Mouse (Mus musculus) midbrain, embryonic 12.5 days (tissue): ENCODE measurements around the gene Cacna1f. TPM values are rescaled to one million over a fixed set of nuclear protein-coding genes. Genes with fewer than 3 reads are reported as not detected.
A peak's percentile ranks its signal among the peaks of the same experiment; 100 is the strongest.

Source experiments
- ATAC-seq: fragments of 200-750 bp; cut with Nextera tagmentation; 2 replicates; pipeline ENCODE4 v1.8.0; 2017; ENCODE audit warnings: low read depth, moderate TSS enrichment, moderate library complexity; ENCODE audit not compliant: low FRiP score
- H3K27ac ChIP-seq: fragments of 300-500 bp; sonication (generic); replicated peaks from 2 replicates; pipeline ENCODE4 v1.5.1; 2016; ENCODE audit warnings: mild to moderate bottlenecking
- H3K27me3 ChIP-seq: fragments of 300-500 bp; sonication (generic); 2 replicates; pipeline ENCODE4 v1.6.1; 2016; ENCODE audit warnings: mild to moderate bottlenecking
- H3K36me3 ChIP-seq: fragments of 300-500 bp; sonication (generic); 2 replicates; pipeline ENCODE4 v1.6.1; 2016
- H3K4me1 ChIP-seq: fragments of 300-500 bp; sonication (generic); 2 replicates; pipeline ENCODE4 v1.6.1; 2016
- H3K4me2 ChIP-seq: fragments of 300-500 bp; sonication (generic); replicated peaks from 2 replicates; pipeline ENCODE4 v1.6.1; 2016; ENCODE audit warnings: mild to moderate bottlenecking, moderate library complexity
- H3K4me3 ChIP-seq: fragments of 300-500 bp; sonication (generic); 2 replicates; pipeline ENCODE4 v1.5.1; 2016; ENCODE audit warnings: mild to moderate bottlenecking
- H3K9ac ChIP-seq: fragments of 300-500 bp; sonication (generic); replicated peaks from 2 replicates; pipeline ENCODE4 v1.6.1; 2016; ENCODE audit warnings: mild to moderate bottlenecking, moderate library complexity
- H3K9me3 ChIP-seq: fragments of 300-500 bp; sonication (generic); 2 replicates; pipeline ENCODE4 v1.6.1; 2016; ENCODE audit warnings: mild to moderate bottlenecking
- WGBS: fragments of 180-500 bp; shearing (Covaris S2); methylation state at CpG from one replicate; pipeline ENCODE4 v1.1.7; 2016; 5-methylcytosine and 5-hydroxymethylcytosine counted together
- polyA plus RNA-seq: library from polyadenylated mRNA; unstranded; fragments of >200 nt; fragmentation: Nextera tagmentation; extraction: Ambion mirVana; gene quantifications from 2 replicates; pipeline ENCODE4 v1.2.1, GENCODE M21; 2016

Gene Cacna1f
- not detected in 2 replicates for polyA plus RNA-seq

DNA sequence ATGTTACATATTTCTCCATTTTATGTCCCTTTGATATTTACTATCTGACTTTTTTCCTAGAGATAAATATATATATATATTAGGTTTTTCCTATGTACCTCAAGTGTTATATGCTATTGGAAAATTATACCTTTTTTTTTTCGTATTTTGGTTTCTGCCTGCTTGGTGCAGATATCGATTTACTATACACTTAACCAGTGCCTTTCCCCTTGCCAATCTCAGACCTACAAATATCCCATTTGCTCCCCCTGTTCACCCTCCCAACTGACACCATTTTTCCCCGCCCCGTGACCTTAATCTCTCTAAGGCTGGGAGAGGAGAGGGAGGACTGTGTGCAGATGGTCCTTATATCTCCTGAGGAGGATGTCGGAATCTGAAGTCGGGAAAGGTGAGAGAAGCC lies at the start of gene Cacna1f:
Gene Cacna1f, plus strand, starts transcription at position 301 of the 400 bp plus-strand sequence.
- Histone ChIP-seq H3K36me3 (no peaks in the 10 kb centered on the region), H3K4me1 (no peaks in the 10 kb centered on the region; the same call in 1 of the 2 replicates), H3K27me3 (no peaks in the 10 kb centered on the region; the same call in 1 of the 2 replicates), H3K4me2 (no peak within 1 kb of the TSS), H3K4me3 (no peak within 1 kb of the TSS), H3K9ac (no peak within 1 kb of the TSS), H3K9me3 (no peaks in the 10 kb centered on the region), H3K27ac (no peak within 1 kb of the TSS)
- WGBS = 86% methylated on average over 5 of the region's 6 CpGs
- ATAC-seq = no peak

- Histone ChIP-seq H3K36me3 (no peaks in the 10 kb centered on the region), H3K27me3 (no peaks in the 10 kb centered on the region), H3K27ac (no peak overlapping the region), H3K4me3 (no peak overlapping the region), H3K9me3 (no peaks in the 10 kb centered on the region), H3K4me1 (no peaks in the 10 kb centered on the region), H3K9ac (no peak overlapping the region), H3K4me2 (no peak overlapping the region)
- no peak for ATAC-seq
- WGBS = 25% methylated on average over 2 of the region's 2 CpGs
Measured at GRCm38 (mm10) chrX:7563076-7563475, 43.8 kb upstream of the Cacna1f start.

DNA sequence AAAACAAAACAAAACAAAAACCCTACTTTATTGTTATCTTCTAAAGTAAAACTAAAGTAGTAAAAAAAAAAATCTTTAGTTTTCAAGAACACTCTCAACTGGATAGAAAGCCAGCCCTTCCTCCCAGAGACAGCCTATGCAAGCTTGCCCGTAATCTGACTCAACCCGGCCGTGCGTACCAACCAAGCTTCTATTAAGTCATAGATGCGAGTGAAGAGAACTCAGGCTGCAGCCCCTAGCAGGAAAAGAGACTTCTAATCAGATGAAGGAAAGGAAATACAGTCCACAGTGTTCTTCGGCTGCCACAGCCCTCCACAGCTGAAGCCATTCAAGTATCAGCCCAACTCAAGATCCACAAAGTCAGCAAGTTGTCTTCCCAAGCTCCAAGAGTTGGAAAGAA lies 40.5 kb upstream of the Cacna1f start:
- no peak overlapping the region for H3K4me3 ChIP-seq
- H3K9ac ChIP-seq = no peak overlapping the region
- H3K9me3 ChIP-seq = no peaks in the 10 kb centered on the region
- H3K4me1 ChIP-seq = 0 out of 2 replicates have a peak, but pooled peaks cover 3% of the 10 kb centered on the region
- H3K36me3 ChIP-seq = no peaks in the 10 kb centered on the region
- 93% methylated on average over 6 of the region's 6 CpGs for WGBS
- no peak for ATAC-seq
- no peaks in the 10 kb centered on the region for H3K27me3 ChIP-seq
- no peak overlapping the region for H3K4me2 ChIP-seq
- no peak overlapping the region for H3K27ac ChIP-seq

DNA sequence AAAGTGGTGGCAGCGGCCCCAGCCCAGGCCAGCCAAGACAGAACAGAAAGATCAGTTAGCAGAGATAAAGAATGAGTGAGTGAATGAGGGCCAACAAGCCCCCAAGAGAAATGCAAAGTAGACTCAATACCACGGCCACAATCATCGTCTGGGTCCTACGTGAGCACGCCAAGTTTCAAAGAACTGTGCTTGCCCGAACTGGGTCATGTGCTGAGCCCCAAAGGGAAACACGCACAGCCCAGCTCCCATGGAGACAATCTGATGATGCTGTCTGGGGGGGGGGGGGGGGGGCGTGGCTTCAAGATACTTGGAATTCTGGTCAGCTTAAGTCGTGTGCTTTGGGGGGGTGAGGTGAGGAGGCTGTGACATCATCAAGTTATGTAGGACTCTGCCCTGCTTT lies 39.4 kb upstream of the Cacna1f start:
- 78% methylated on average over 9 of the region's 9 CpGs for WGBS
- no peaks in the 10 kb centered on the region for H3K27me3 ChIP-seq
- peaks cover 6% of the 10 kb centered on the region; the same call in 1 of the 2 replicates for H3K4me1 ChIP-seq
- H3K9me3 ChIP-seq = no peaks in the 10 kb centered on the region
- no peak overlapping the region for H3K4me2 ChIP-seq
- no peak overlapping the region for H3K27ac ChIP-seq
- ATAC-seq = no peak
- H3K36me3 ChIP-seq = no peaks in the 10 kb centered on the region
- no peak overlapping the region for H3K9ac ChIP-seq
- no peak overlapping the region for H3K4me3 ChIP-seq

DNA sequence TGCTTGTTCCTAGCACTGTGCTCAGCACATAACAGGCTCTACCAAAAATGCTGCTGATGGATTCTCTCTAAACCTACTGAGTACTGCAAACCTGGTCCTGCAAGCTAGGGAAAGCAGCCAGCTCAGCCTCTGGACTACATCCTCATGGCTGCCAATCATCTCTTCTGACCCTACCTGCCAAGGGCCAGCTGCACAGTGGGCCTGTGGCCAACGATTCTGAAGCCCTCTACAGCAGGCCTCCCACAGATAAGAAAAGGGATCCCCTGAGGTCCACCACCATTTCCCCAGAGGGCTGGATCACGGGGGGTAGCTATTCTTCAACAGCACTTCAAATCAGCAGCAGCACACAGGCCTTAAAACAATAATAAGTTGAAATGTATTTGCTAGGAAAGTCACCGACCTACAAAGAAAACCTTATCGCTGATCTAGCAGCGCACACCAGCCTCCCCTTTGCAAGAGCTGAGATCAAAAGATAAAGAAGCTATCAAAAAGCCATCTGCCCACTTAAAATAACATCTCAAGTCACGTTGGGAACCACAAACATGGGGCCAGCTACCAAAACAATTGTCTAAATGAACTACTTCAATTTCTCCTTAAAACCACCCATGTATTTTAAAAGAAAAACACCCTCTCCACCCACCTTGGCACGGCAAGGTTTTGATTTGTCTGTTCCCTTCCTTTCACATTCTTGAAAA lies 36.3 kb upstream of the Cacna1f start:
- H3K4me3 ChIP-seq = no peak overlapping the region
- H3K36me3 ChIP-seq = no peaks in the 10 kb centered on the region
- no peaks in the 10 kb centered on the region for H3K9me3 ChIP-seq
- WGBS = 66% methylated on average over 7 of the region's 7 CpGs
- no peak for ATAC-seq
- H3K27me3 ChIP-seq = no peaks in the 10 kb centered on the region
- H3K4me1 ChIP-seq = peaks cover 13% of the 10 kb centered on the region
- H3K27ac ChIP-seq = no peak overlapping the region
- H3K9ac ChIP-seq = no peak overlapping the region
- no peak overlapping the region for H3K4me2 ChIP-seq

- no peak for ATAC-seq
- Histone ChIP-seq H3K27me3 (no peaks in the 10 kb centered on the region), H3K4me1 (peaks cover 13% of the 10 kb centered on the region), H3K4me2 (no peak overlapping the region), H3K27ac (no peak overlapping the region), H3K9ac (no peak overlapping the region), H3K36me3 (no peaks in the 10 kb centered on the region), H3K4me3 (no peak overlapping the region), H3K9me3 (no peaks in the 10 kb centered on the region)
- 90% methylated on average over 9 of the region's 9 CpGs for WGBS
Measured at GRCm38 (mm10) chrX:7571565-7572136, 35.2 kb upstream of the Cacna1f start.

GRCm38 (mm10) chrX:7572466-7572865 lies 34.4 kb upstream of the Cacna1f start:
- no peak overlapping the region for H3K4me3 ChIP-seq
- peaks cover 13% of the 10 kb centered on the region for H3K4me1 ChIP-seq
- no peaks in the 10 kb centered on the region for H3K36me3 ChIP-seq
- WGBS = 90% methylated on average over 10 of the region's 10 CpGs
- peak overlapping the region; percentile 62 for H3K4me2 ChIP-seq
- H3K9ac ChIP-seq = no peak overlapping the region
- ATAC-seq = no peak
- no peaks in the 10 kb centered on the region for H3K9me3 ChIP-seq
- H3K27ac ChIP-seq = no peak overlapping the region
- H3K27me3 ChIP-seq = no peaks in the 10 kb centered on the region

- peak; percentile 76; the same call in 1 of the 2 replicates for ATAC-seq
- no peaks in the 10 kb centered on the region for H3K27me3 ChIP-seq
- H3K9ac ChIP-seq = peak within 1 kb of the TSS; percentile 69
- WGBS = 39% methylated on average over 44 of the region's 72 CpGs
- no peaks in the 10 kb centered on the region for H3K9me3 ChIP-seq
- H3K4me2 ChIP-seq = peak within 1 kb of the TSS; percentile 62
- no peaks in the 10 kb centered on the region for H3K36me3 ChIP-seq
- peak within 1 kb of the TSS; percentile 67 for H3K4me3 ChIP-seq
- H3K4me1 ChIP-seq = peaks cover 13% of the 10 kb centered on the region
- H3K27ac ChIP-seq = peak within 1 kb of the TSS; percentile 88
Measured at GRCm38 (mm10) chrX:7573176-7574086, 33.5 kb upstream of the Cacna1f start, which contains the start of gene Foxp3. Gene Foxp3 (plus strand): TSS chrX:7573644.

DNA sequence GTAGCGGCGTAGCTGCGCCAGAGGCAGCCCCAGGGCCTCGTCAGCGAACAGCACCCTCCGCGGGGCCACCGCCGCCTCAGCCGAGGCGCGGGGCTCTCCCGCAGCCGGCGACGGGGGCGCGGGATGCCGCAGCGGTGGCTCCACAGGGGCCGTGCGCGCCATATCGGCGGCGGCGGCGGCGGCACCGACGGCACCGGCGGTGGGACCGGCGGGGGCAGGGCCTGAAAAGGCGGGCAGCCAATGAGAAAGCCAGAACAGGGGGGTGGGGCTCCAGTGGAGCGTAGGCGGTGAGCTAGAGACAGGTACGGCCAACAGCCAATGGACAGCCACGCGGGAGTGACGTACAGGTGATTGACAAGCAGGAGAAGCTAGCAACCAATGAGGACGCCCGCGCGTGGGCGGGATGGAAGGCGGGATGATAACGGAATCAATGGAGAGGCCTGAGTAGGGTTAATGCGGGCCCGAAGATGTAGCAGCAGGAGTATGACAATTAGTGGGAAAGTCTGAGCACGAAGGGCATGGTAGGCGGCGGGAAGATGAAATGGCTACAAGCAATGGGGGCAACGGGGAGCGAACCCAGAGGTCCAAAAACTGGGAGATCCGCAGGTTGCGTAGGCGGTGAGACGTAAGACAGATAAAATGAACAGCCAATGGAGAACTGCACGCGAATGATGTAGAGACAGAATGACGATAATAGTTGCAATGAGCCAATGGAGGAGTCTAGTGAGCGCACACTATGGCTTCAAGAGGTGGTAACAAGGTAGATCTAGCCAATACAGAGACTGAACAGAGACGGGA lies 32.6 kb upstream of the Cacna1f start, which contains the start of gene Ppp1r3f:
Gene Ppp1r3f, minus strand, starts transcription at position 197 of the 798 bp plus-strand sequence.
- Histone ChIP-seq H3K4me2 (peak within 1 kb of the TSS; percentile 62), H3K27ac (peak within 1 kb of the TSS; percentile 88), H3K4me3 (peak within 1 kb of the TSS; percentile 67), H3K9ac (peak within 1 kb of the TSS; percentile 69), H3K9me3 (no peaks in the 10 kb centered on the region), H3K27me3 (no peaks in the 10 kb centered on the region), H3K4me1 (peaks cover 13% of the 10 kb centered on the region), H3K36me3 (no peaks in the 10 kb centered on the region)
- WGBS = 20% methylated on average over 63 of the region's 65 CpGs
- peak; percentile 99 for ATAC-seq

DNA sequence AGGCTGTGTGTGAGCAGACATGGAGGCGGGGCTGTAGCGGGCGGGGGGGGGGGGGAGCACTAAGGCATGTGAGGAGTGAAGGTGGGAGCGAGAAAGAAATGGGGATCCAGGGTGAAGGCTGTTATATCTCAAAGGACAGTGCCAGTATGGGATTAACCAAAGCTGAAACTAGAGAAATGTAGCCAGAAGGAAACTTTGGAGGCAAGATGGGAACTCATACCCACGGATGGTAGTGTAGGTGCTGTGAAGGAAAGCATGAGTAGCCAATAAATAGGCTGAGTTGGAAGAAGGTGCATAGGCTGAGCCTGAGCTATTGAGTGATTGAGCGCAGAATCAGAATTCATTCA lies 32.0 kb upstream of the Cacna1f start:
- no peaks in the 10 kb centered on the region for H3K9me3 ChIP-seq
- peak overlapping the region; percentile 67 for H3K4me3 ChIP-seq
- H3K4me1 ChIP-seq = peaks cover 13% of the 10 kb centered on the region
- no peaks in the 10 kb centered on the region for H3K36me3 ChIP-seq
- H3K27ac ChIP-seq = peak overlapping the region; percentile 71
- ATAC-seq = no peak
- peak overlapping the region; percentile 50 for H3K4me2 ChIP-seq
- no peak overlapping the region for H3K9ac ChIP-seq
- 35% methylated on average over 5 of the region's 6 CpGs for WGBS
- no peaks in the 10 kb centered on the region for H3K27me3 ChIP-seq

- WGBS = 75% methylated on average over 2 of the region's 2 CpGs
- Histone ChIP-seq H3K36me3 (no peaks in the 10 kb centered on the region), H3K9me3 (no peaks in the 10 kb centered on the region), H3K27me3 (no peaks in the 10 kb centered on the region), H3K9ac (no peak overlapping the region), H3K27ac (no peak overlapping the region), H3K4me3 (no peak overlapping the region), H3K4me1 (no peaks in the 10 kb centered on the region), H3K4me2 (no peak overlapping the region)
- no peak for ATAC-seq
Measured at GRCm38 (mm10) chrX:7581151-7581550, 25.7 kb upstream of the Cacna1f start.
